Mouse (Mus musculus) intestine, embryonic 14.5 days (tissue): ENCODE results near the gene Gm10135. TPM values are rescaled to one million over a fixed set of nuclear protein-coding genes. Genes with fewer than 3 reads are reported as not detected.

Experiments used
- ATAC-seq: fragments of 200-750 bp; cut with Nextera tagmentation; replicated peaks from 2 replicates; pipeline ENCODE4 v1.8.0; 2017; ENCODE audit warnings: low read depth, moderate number of reproducible peaks, moderate TSS enrichment, moderate library complexity; ENCODE audit not compliant: low FRiP score, low TSS enrichment
- DNase-seq: peaks from one replicate; pipeline ENCODE4 v3.0.0-alpha.2; 2018; ENCODE audit warnings: low spot score
- H3K27ac ChIP-seq: fragments of 300-500 bp; sonication (generic); 2 replicates; pipeline ENCODE4 v1.5.1; 2014; ENCODE audit warnings: low read depth, mild to moderate bottlenecking, control low read depth
- H3K27me3 ChIP-seq: fragments of 300-500 bp; sonication (generic); replicated peaks from 2 replicates; pipeline ENCODE4 v1.6.1; 2014; ENCODE audit warnings: low read length, control low read depth; ENCODE audit not compliant: control insufficient read depth, insufficient read depth
- H3K36me3 ChIP-seq: fragments of 300-500 bp; sonication (generic); 2 replicates; pipeline ENCODE4 v1.6.1; 2014; ENCODE audit warnings: low read length, control low read depth; ENCODE audit not compliant: control insufficient read depth, insufficient read depth
- H3K4me1 ChIP-seq: fragments of 300-500 bp; sonication (generic); replicated peaks from 2 replicates; pipeline ENCODE4 v1.6.1; 2014; ENCODE audit warnings: low read length, control low read depth, mixed read lengths; ENCODE audit not compliant: control insufficient read depth, insufficient read depth
- H3K4me2 ChIP-seq: fragments of 300-500 bp; sonication (generic); 2 replicates; pipeline ENCODE4 v1.6.1; 2014; ENCODE audit warnings: low read length
- H3K4me3 ChIP-seq: fragments of 300-500 bp; sonication (generic); 2 replicates; pipeline ENCODE4 v1.5.1; 2014; ENCODE audit warnings: low read depth, low read length, control low read depth, mixed read lengths
- H3K9ac ChIP-seq: fragments of 300-500 bp; sonication (generic); 2 replicates; pipeline ENCODE4 v1.6.1; 2014; ENCODE audit warnings: mild to moderate bottlenecking, low read length
- H3K9me3 ChIP-seq: fragments of 300-500 bp; sonication (generic); 2 replicates; pipeline ENCODE4 v1.6.1; 2016; ENCODE audit warnings: low read length, control low read depth; ENCODE audit not compliant: control insufficient read depth
- WGBS: fragments of 180-500 bp; shearing (Covaris S2); extraction: QIAGEN DNeasy Blood & Tissue Kit; methylation state at CpG from one replicate; pipeline ENCODE4 v1.1.7; 2014; 5-methylcytosine and 5-hydroxymethylcytosine counted together
- polyA plus RNA-seq: library from polyadenylated mRNA; unstranded; fragments of >200 nt; fragmentation: Nextera tagmentation; extraction: Ambion mirVana; gene quantifications from 2 replicates; pipeline ENCODE4 v1.2.1, GENCODE M21; 2014

The Gm10135 gene
- polyA plus RNA-seq, 1 experiment from 2014 or later = not detected

DNA sequence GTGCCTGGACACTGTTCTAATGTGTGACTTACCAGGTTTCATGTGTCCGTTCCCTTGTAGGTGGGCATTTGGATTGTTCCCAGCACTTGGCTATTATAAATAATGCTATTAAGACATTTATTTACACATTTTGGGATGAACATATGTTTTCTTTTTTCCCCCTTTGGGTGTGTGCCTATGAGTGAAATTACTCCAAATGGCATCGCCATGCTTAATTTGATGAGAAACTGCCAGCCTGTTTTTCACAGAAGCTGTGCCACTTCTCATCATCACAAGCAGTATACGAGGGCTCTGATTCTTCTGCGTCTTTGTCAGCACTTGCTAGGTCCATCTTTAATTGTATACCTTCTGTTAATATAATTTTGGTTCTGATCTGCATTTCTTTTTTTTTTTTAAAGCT lies 54.1 kb downstream of the Gm10135 start:
- 85% methylated on average over 4 of the region's 4 CpGs for WGBS
- Histone ChIP-seq H3K27ac (no peak overlapping the region), H3K36me3 (no peaks in the 10 kb centered on the region), H3K27me3 (no peaks in the 10 kb centered on the region), H3K4me1 (peaks cover 21% of the 10 kb centered on the region), H3K4me2 (no peak overlapping the region), H3K4me3 (no peak overlapping the region), H3K9ac (no peak overlapping the region), H3K9me3 (no peaks in the 10 kb centered on the region)
- no peak for DNase-seq
- ATAC-seq = no peak

- ATAC-seq = no peak
- no peaks in the 10 kb centered on the region for H3K27me3 ChIP-seq
- 32% methylated on average over 1 of the region's 1 CpGs for WGBS
Measured at GRCm38 (mm10) chr5:72916851-72917250, 57.7 kb downstream of the Gm10135 start.

DNA sequence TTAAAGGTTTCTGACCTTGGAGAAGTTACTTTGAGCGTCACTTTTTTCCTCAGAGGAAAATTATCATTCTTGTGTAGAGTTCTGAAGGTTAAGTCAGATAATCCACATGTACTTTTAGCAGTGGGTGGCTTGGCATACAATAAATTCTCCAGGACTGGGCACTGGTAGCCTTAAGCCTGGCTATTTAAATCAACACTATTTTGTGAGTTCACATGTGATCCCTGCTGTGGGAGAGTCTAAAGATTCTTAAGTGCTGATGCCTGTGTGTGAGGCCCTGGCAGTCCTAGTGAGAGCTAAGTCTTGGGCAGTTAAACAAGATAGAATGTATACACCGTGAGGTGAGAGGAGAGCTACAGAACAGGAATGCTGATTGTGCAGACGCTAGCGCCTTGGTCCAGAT lies 58.5 kb downstream of the Gm10135 start:
- H3K4me3 ChIP-seq = peak overlapping the region; percentile 88
- peaks cover 30% of the 10 kb centered on the region for H3K4me1 ChIP-seq
- ATAC-seq = no peak
- no peaks in the 10 kb centered on the region for H3K27me3 ChIP-seq
- no peaks in the 10 kb centered on the region for H3K36me3 ChIP-seq
- peak overlapping the region; percentile 89 for H3K9ac ChIP-seq
- peak overlapping the region; percentile 47 for H3K4me2 ChIP-seq
- H3K9me3 ChIP-seq = no peaks in the 10 kb centered on the region
- no peak for DNase-seq
- 18% methylated on average over 4 of the region's 4 CpGs for WGBS
- no peak overlapping the region for H3K27ac ChIP-seq

More at GRCm38 (mm10) chr5:72916851-72917250, 57.7 kb downstream of the Gm10135 start:
- H3K36me3 ChIP-seq = no peaks in the 10 kb centered on the region
- peaks cover 30% of the 10 kb centered on the region for H3K4me1 ChIP-seq
- 0 out of 2 replicates have a peak overlapping the region, but pooled peaks have one; percentile 89 for H3K9ac ChIP-seq
- no peaks in the 10 kb centered on the region for H3K9me3 ChIP-seq
- H3K27ac ChIP-seq = peak overlapping the region; percentile 11; the same call in 1 of the 2 replicates
- no peak for DNase-seq
- peak overlapping the region; percentile 47 for H3K4me2 ChIP-seq
- 0 out of 2 replicates have a peak overlapping the region, but pooled peaks have one; percentile 88 for H3K4me3 ChIP-seq

Other genes with a start within 250 kb of the Gm10135 start
- gene Txk, start 221.9 kb downstream of the Gm10135 start, polyA plus RNA-seq = 0.22 and 0.23 TPM in 2 replicates
- 10.6 and 13.7 TPM in 2 replicates for gene Tec, start 106.2 kb downstream of the Gm10135 start, polyA plus RNA-seq
- 20.5 and 20.9 TPM in 2 replicates for gene Slain2, start 60.4 kb downstream of the Gm10135 start, polyA plus RNA-seq
- 15.4 and 18.7 TPM in 2 replicates for gene Slc10a4, start 32.2 kb upstream of the Gm10135 start, polyA plus RNA-seq